Mouse (Mus musculus) limb, embryonic 11.5 days (tissue): ENCODE data around the gene D630045J12Rik. TPM values are rescaled to one million over a fixed set of nuclear protein-coding genes. Genes with fewer than 3 reads are reported as not detected.

Experiments used
- ATAC-seq: fragments of 200-750 bp; cut with Nextera tagmentation; 2 replicates; pipeline ENCODE4 v1.8.0; 2017; ENCODE audit warnings: low read depth; ENCODE audit not compliant: insufficient number of reproducible peaks, low FRiP score, low TSS enrichment
- DNase-seq: peaks from one replicate; pipeline ENCODE4 v3.0.0-alpha.2; 2015; ENCODE audit warnings: low spot score
- H3K27ac ChIP-seq: fragments of 300-500 bp; sonication (generic); replicated peaks from 2 replicates; pipeline ENCODE4 v1.5.1; 2014; ENCODE audit warnings: low read depth, mild to moderate bottlenecking, low read length
- H3K27me3 ChIP-seq: fragments of 300-500 bp; sonication (generic); 2 replicates; pipeline ENCODE4 v1.6.1; 2014; ENCODE audit warnings: mild to moderate bottlenecking, low read length, mixed read lengths; ENCODE audit not compliant: control insufficient read depth, insufficient read depth
- H3K36me3 ChIP-seq: fragments of 300-500 bp; sonication (generic); 2 replicates; pipeline ENCODE4 v1.6.1; 2014; ENCODE audit warnings: mild to moderate bottlenecking, low read length, moderate library complexity, mixed read lengths; ENCODE audit not compliant: control insufficient read depth, insufficient read depth
- H3K4me1 ChIP-seq: fragments of 300-500 bp; sonication (generic); 2 replicates; pipeline ENCODE4 v1.6.1; 2014; ENCODE audit warnings: low read length, mixed read lengths; ENCODE audit not compliant: control insufficient read depth, insufficient read depth
- H3K4me2 ChIP-seq: fragments of 300-500 bp; sonication (generic); 2 replicates; pipeline ENCODE4 v1.6.1; 2014; ENCODE audit warnings: low read depth, mild to moderate bottlenecking, moderate library complexity; ENCODE audit not compliant: severe bottlenecking
- H3K4me3 ChIP-seq: fragments of 300-500 bp; sonication (generic); 2 replicates; pipeline ENCODE4 v1.5.1; 2014; ENCODE audit warnings: low read depth, low read length
- H3K9ac ChIP-seq: fragments of 300-500 bp; sonication (generic); 2 replicates; pipeline ENCODE4 v1.6.1; 2014; ENCODE audit warnings: mild to moderate bottlenecking, low read length
- H3K9me3 ChIP-seq: fragments of 300-500 bp; sonication (generic); 2 replicates; pipeline ENCODE4 v1.6.1; 2016; ENCODE audit warnings: low read length; ENCODE audit not compliant: control insufficient read depth
- WGBS: fragments of 180-500 bp; shearing (Covaris S2); extraction: QIAGEN DNeasy Blood & Tissue Kit; methylation state at CpG from one replicate; pipeline ENCODE4 v1.1.7; 2014; 5-methylcytosine and 5-hydroxymethylcytosine counted together
- polyA plus RNA-seq: library from polyadenylated mRNA; unstranded; fragments of >200 nt; fragmentation: Nextera tagmentation; extraction: Ambion mirVana; gene quantifications from 2 replicates; pipeline ENCODE4 v1.2.1, GENCODE M21; 2014

D630045J12Rik gene
- polyA plus RNA-seq, 1 experiment from 2014 or later = 11.1 TPM

GRCm38 (mm10) chr6:38251464-38251863, 2.3 kb downstream of the D630045J12Rik start:
- 40% methylated on average over 4 of the region's 4 CpGs for WGBS

DNA sequence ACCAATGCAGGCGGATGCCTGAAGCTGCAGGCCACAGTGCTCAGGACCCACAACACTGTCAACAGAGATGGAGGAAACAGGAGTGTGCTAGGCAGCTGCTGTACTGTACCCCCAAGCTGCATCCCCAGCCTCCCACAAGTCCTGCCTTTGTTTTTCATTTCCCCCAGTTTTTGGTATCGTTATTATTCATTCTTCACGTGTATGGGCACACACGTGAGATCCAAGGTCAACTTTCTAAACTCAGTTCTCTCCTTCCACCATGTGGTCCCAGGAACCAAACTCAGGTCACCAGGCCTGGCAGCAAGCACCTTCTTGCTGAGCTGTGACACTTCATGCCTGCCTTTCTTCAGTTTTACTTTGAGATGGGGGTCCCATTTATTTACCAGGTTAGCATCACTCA, 6.4 kb downstream of the D630045J12Rik start:
- Histone ChIP-seq H3K9ac (no peak overlapping the region), H3K4me2 (no peak overlapping the region), H3K36me3 (no peaks in the 10 kb centered on the region), H3K27ac (no peak overlapping the region), H3K9me3 (no peaks in the 10 kb centered on the region), H3K27me3 (no peaks in the 10 kb centered on the region), H3K4me3 (no peak overlapping the region), H3K4me1 (peaks cover 22% of the 10 kb centered on the region)
- WGBS = 94% methylated on average over 4 of the region's 4 CpGs
- DNase-seq = no peak
- ATAC-seq = no peak

More at GRCm38 (mm10) chr6:38251464-38251863, 2.3 kb downstream of the D630045J12Rik start:
- no peaks in the 10 kb centered on the region for H3K36me3 ChIP-seq
- H3K4me3 ChIP-seq = no peak overlapping the region
- peaks cover 25% of the 10 kb centered on the region for H3K4me1 ChIP-seq
- H3K9me3 ChIP-seq = no peaks in the 10 kb centered on the region
- no peak overlapping the region for H3K27ac ChIP-seq
- no peaks in the 10 kb centered on the region for H3K27me3 ChIP-seq
- DNase-seq = no peak
- no peak for ATAC-seq
- H3K4me2 ChIP-seq = no peak overlapping the region
- no peak overlapping the region for H3K9ac ChIP-seq

- no peak overlapping the region for H3K4me2 ChIP-seq
- no peaks in the 10 kb centered on the region for H3K9me3 ChIP-seq
- no peak overlapping the region for H3K9ac ChIP-seq
- WGBS = 80% methylated on average over 3 of the region's 3 CpGs
- no peak overlapping the region for H3K27ac ChIP-seq
- H3K27me3 ChIP-seq = no peaks in the 10 kb centered on the region
- no peaks in the 10 kb centered on the region for H3K36me3 ChIP-seq
- ATAC-seq (no peak), DNase-seq (no peak)
- H3K4me1 ChIP-seq = peaks cover 12% of the 10 kb centered on the region
- no peak overlapping the region for H3K4me3 ChIP-seq
Measured at GRCm38 (mm10) chr6:38244806-38245205, 9.0 kb downstream of the D630045J12Rik start.

DNA sequence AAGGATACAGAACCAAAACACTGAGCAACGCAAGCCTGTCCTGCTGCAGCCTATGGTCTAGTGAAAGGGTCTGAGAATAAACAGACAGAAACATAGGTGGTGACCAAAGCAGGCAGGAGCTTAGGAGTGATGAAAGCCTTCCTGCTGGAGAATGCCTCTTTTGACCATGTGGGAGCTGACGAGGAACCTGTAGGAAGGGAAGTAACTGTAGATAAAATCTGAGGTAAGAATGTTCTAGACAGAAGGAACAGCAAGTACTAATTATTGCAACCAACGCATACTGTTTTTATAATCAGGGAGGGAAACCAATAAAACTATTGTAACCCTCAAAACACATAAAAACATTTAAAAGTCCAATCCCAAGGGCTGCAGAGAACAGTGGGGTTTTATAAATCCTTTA, 9.6 kb downstream of the D630045J12Rik start:
- Histone ChIP-seq H3K9me3 (no peaks in the 10 kb centered on the region), H3K9ac (no peak overlapping the region), H3K4me3 (no peak overlapping the region), H3K36me3 (no peaks in the 10 kb centered on the region), H3K27me3 (no peaks in the 10 kb centered on the region), H3K4me2 (no peak overlapping the region), H3K27ac (no peak overlapping the region), H3K4me1 (peaks cover 12% of the 10 kb centered on the region)
- 56% methylated on average over 3 of the region's 3 CpGs for WGBS
- ATAC-seq (no peak), DNase-seq (no peak)

- Histone ChIP-seq H3K4me1 (peaks cover 5% of the 10 kb centered on the region; the same call in 1 of the 2 replicates), H3K9ac (no peak overlapping the region), H3K9me3 (no peaks in the 10 kb centered on the region), H3K4me3 (no peak overlapping the region), H3K36me3 (no peaks in the 10 kb centered on the region), H3K27ac (no peak overlapping the region), H3K4me2 (no peak overlapping the region), H3K27me3 (no peaks in the 10 kb centered on the region)
- 88% methylated on average over 5 of the region's 5 CpGs for WGBS
- no peak for ATAC-seq
- no peak for DNase-seq
Measured at GRCm38 (mm10) chr6:38242833-38243232, 11.0 kb downstream of the D630045J12Rik start.

DNA sequence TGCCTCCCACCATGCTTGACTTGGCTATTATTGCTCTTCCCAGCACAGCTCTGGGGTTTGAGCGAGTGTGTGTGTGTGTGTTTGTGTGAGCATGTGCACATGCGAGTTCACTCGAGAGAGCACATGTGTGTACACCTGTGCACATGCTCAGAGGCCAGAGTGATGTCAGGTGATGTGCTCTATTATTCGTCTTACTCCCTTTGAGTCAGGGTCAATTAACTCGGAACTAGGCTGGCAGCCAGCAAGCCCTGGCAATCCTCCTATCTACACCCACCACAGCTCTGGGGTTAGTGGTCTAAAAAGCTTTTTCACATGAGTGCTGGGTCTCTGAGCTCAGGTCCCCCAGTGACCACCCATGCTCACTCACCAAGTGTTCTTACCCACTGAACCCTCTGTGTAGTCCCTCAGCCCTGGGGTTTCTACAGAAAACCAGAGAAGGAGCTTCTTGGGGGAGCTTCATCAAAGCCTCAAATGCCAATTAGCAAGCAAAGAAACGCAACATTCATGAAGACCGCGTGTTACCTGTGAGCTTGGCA, 11.4 kb downstream of the D630045J12Rik start:
- Histone ChIP-seq H3K9me3 (no peaks in the 10 kb centered on the region), H3K4me1 (peaks cover 5% of the 10 kb centered on the region; the same call in 1 of the 2 replicates), H3K27me3 (no peaks in the 10 kb centered on the region), H3K4me2 (no peak overlapping the region), H3K9ac (no peak overlapping the region), H3K27ac (no peak overlapping the region), H3K36me3 (no peaks in the 10 kb centered on the region), H3K4me3 (no peak overlapping the region)
- ATAC-seq (no peak), DNase-seq (no peak)
- WGBS = 92% methylated on average over 8 of the region's 8 CpGs

- ATAC-seq (no peak), DNase-seq (no peak)
- H3K4me2 ChIP-seq = no peak overlapping the region
- no peak overlapping the region for H3K9ac ChIP-seq
- no peaks in the 10 kb centered on the region for H3K36me3 ChIP-seq
- peaks cover 5% of the 10 kb centered on the region; the same call in 1 of the 2 replicates for H3K4me1 ChIP-seq
- WGBS = 90% methylated on average over 4 of the region's 4 CpGs
- no peaks in the 10 kb centered on the region for H3K9me3 ChIP-seq
- no peak overlapping the region for H3K4me3 ChIP-seq
- no peak overlapping the region for H3K27ac ChIP-seq
- H3K27me3 ChIP-seq = no peaks in the 10 kb centered on the region
Measured at GRCm38 (mm10) chr6:38241508-38241907, 12.3 kb downstream of the D630045J12Rik start.

DNA sequence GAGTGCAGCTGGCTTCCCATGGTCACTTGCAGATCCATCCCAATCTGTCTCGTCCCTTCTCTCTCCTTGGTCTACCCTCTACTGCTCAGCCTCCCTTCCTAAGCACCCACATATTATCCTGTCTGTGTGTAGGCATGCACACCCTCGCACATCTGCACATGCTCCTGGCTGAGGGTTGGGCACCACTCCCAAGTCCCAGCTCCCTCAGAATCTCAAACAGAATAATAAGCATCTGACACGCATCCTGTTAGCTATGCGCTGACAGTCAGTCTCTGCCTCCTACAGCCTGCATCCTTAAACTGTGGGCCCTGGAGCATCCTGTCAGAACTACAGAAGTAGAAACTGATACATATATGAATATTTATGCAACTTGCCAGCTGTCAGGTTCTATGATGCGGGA, 13.2 kb downstream of the D630045J12Rik start:
- ATAC-seq = no peak

DNA sequence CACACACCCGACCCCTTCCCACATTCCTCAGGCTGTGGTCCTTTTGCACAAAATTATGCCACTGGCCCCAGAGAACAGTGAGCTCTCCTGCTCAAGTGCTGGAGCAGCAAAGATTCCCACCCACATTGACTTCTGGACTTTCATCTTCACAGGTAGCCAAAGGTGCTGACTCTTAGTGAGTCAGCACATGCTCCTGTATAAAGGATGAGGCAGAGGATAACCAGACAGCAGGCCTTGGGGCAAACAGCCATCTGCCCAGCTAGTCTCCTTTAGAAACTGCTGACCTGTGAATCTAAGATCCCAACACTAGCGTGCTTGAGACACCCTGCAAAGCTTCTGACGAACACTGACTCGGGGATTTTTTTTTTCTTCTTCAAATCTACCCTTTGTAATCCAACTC, 15.4 kb downstream of the D630045J12Rik start:
- Histone ChIP-seq H3K4me3 (no peak overlapping the region), H3K36me3 (no peaks in the 10 kb centered on the region), H3K4me2 (no peak overlapping the region), H3K9ac (no peak overlapping the region), H3K27ac (no peak overlapping the region), H3K9me3 (no peaks in the 10 kb centered on the region), H3K4me1 (no peaks in the 10 kb centered on the region; the same call in 1 of the 2 replicates), H3K27me3 (no peaks in the 10 kb centered on the region)
- ATAC-seq = no peak
- DNase-seq = no peak
- WGBS = 90% methylated on average over 4 of the region's 4 CpGs

More for the DNA sequence above, 13.2 kb downstream of the D630045J12Rik start:
- DNase-seq = no peak
- H3K27me3 ChIP-seq = no peaks in the 10 kb centered on the region
- no peaks in the 10 kb centered on the region for H3K9me3 ChIP-seq
- peaks cover 5% of the 10 kb centered on the region; the same call in 1 of the 2 replicates for H3K4me1 ChIP-seq
- no peak overlapping the region for H3K27ac ChIP-seq
- H3K4me3 ChIP-seq = no peak overlapping the region
- H3K4me2 ChIP-seq = no peak overlapping the region
- H3K36me3 ChIP-seq = no peaks in the 10 kb centered on the region
- WGBS = 88% methylated on average over 5 of the region's 5 CpGs
- no peak overlapping the region for H3K9ac ChIP-seq
